Mouse (Mus musculus) layer of hippocampus, adult 11-12 months (tissue): ENCODE data around the gene Cyp17a1.

Source experiments
- DNase-seq: peaks from one replicate; pipeline ENCODE4 v3.0.0; 2022; ENCODE audit warnings: low spot score

The Cyp17a1 gene

GRCm38 (mm10) chr19:46617361-46617760 is 55.6 kb downstream of the Cyp17a1 start:
- DNase-seq = no peak
